Mouse (Mus musculus): ENCODE measurements around the gene Carns1. TPM values are rescaled to one million over a fixed set of nuclear protein-coding genes. Genes with fewer than 3 reads are reported as not detected.
A peak's percentile ranks its signal among the peaks of the same experiment; 100 is the strongest.

Carns1 gene
- polyA plus RNA-seq (2014; fragmentation: Nextera tagmentation; extraction: Ambion mirVana): 2.9 and 3.8 TPM in 2 replicates

DNA sequence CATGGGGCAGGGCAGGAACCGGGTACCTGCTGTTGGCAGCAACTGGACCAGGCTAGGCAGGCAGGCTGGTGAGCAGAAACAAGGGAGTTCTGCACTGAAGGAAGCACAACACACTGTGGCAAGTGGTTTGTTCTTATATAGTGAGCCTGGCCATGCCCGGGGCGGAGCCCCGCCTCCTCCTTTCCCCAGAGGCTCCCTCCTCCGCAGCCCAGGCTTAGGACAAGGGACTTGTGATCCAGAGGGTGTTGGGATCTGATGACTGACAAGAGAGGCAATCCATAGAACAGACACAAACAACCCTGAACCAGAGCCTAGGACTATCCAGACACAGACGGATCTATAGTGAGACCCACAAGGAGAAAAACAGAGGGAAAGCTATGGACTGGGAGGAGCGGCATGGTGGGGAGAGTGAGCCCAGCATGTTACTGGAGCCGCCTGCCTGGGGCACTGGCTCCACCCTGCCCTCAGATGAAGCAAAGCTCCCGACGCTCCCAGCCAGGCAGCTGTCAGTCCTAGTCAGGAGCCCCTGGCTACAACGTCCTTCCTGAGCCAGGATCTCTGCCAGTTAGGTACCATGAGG, at the start of gene Carns1:
Gene Carns1, minus strand, starts transcription at position 112 of the 580 bp plus-strand sequence.
- H3K4me3 ChIP-seq (ENCODE audit: low read depth, low read length): 0 out of 2 replicates have a peak within 1 kb of the TSS, but pooled peaks have one; percentile 2
- no peaks in the 10 kb centered on the region for H3K9me3 ChIP-seq (ENCODE audit: control insufficient read depth, low read length)
- H3K4me1 ChIP-seq (ENCODE audit: control insufficient read depth, insufficient read depth, low read length): peaks cover 5% of the 10 kb centered on the region; the same call in 1 of the 2 replicates
- no peak for ATAC-seq (ENCODE audit: insufficient read depth, low FRiP score, low TSS enrichment)
- peak within 1 kb of the TSS; percentile 22 for H3K4me2 ChIP-seq (ENCODE audit: low read depth)
- peak; percentile 44 for DNase-seq (ENCODE audit: low spot score)
- 3% methylated on average over 11 of the region's 11 CpGs for WGBS
- H3K27ac ChIP-seq (ENCODE audit: low read depth, low read length): no peak within 1 kb of the TSS
- H3K27me3 ChIP-seq (ENCODE audit: control insufficient read depth, insufficient read depth, low read length): no peaks in the 10 kb centered on the region
- H3K36me3 ChIP-seq (ENCODE audit: control insufficient read depth, insufficient read depth, low read length): no peaks in the 10 kb centered on the region
- H3K9ac ChIP-seq (ENCODE audit: low read length): peak within 1 kb of the TSS; percentile 12

DNA sequence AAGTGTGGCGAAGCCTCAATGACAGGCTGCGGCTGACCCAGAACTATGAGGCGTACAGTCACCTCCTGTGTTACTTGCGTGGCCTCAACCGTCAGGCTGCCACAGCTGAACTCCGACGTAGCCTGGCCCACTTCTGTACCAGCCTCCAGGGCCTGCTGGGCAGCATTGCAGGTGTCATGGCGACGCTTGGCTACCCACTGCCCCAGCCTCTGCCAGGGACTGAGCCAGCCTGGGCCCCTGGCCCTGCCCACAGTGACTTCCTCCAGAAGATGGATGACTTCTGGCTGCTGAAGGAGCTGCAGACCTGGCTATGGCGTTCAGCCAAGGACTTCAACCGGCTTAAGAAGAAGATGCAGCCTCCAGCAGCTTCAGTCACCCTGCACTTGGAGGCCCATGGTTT, 46.9 kb upstream of the Carns1 start:
- H3K27ac ChIP-seq (ENCODE audit: low read depth, low read length): no peak overlapping the region
- no peak overlapping the region for H3K4me2 ChIP-seq (ENCODE audit: low read depth)
- H3K4me1 ChIP-seq (ENCODE audit: control insufficient read depth, insufficient read depth, low read length): no peaks in the 10 kb centered on the region
- ATAC-seq (ENCODE audit: insufficient read depth, low FRiP score, low TSS enrichment) (no peak), DNase-seq (ENCODE audit: low spot score) (no peak)
- no peak overlapping the region for H3K4me3 ChIP-seq (ENCODE audit: low read depth, low read length)
- no peak overlapping the region for H3K9ac ChIP-seq (ENCODE audit: low read length)
- 83% methylated on average over 11 of the region's 11 CpGs for WGBS
- peaks cover 1% of the 10 kb centered on the region for H3K27me3 ChIP-seq (ENCODE audit: control insufficient read depth, insufficient read depth, low read length)
- no peaks in the 10 kb centered on the region for H3K36me3 ChIP-seq (ENCODE audit: control insufficient read depth, insufficient read depth, low read length)
- no peaks in the 10 kb centered on the region for H3K9me3 ChIP-seq (ENCODE audit: control insufficient read depth, low read length)

DNA sequence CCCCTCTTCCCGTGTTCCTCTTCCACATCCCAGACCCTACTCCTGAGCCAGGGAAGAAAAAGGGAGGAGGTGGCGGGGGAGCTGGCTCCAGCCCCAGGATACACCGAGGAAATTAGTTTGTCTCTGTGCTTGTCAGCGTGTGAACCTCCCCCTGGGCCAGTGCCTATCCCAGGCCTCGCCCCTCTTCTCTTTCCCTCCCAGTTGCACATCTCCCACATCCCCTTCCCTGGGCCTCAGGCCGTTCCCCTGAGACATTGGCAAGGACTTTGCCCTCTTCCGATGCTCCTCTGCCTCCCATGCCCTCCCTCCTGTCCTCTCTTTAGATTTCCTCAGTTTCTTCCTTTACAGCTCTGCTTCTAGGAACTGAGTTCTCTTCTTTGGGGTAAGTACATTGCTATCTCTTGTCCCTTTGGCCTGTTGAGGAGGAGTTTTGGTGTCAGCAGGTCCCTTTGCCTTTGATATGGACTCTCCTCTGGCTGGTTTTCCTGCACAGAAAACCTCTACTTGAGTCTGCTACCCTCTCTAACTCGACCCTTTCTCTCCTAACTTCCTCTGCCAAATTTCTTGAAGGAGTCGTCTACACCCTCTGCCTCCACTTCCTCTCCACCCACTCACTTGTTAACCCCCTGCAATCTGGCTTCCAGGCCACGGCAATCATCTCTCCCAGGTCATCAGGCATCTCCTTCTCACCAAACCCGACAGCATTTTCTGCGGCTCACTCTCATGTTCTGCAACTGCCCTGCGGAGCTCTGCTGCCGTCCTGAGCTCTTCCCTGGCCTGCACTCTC, 45.9 kb upstream of the Carns1 start:
- peaks cover 10% of the 10 kb centered on the region for H3K27me3 ChIP-seq (ENCODE audit: control insufficient read depth, insufficient read depth, low read length)
- ATAC-seq (ENCODE audit: insufficient read depth, low FRiP score, low TSS enrichment) (no peak), DNase-seq (ENCODE audit: low spot score) (no peak)
- no peaks in the 10 kb centered on the region for H3K4me1 ChIP-seq (ENCODE audit: control insufficient read depth, insufficient read depth, low read length)
- H3K4me3 ChIP-seq (ENCODE audit: low read depth, low read length): no peak overlapping the region
- no peaks in the 10 kb centered on the region for H3K9me3 ChIP-seq (ENCODE audit: control insufficient read depth, low read length)
- no peak overlapping the region for H3K27ac ChIP-seq (ENCODE audit: low read depth, low read length)
- WGBS: 42% methylated on average over 14 of the region's 14 CpGs
- H3K9ac ChIP-seq (ENCODE audit: low read length): no peak overlapping the region
- H3K4me2 ChIP-seq (ENCODE audit: low read depth): no peak overlapping the region
- no peaks in the 10 kb centered on the region for H3K36me3 ChIP-seq (ENCODE audit: control insufficient read depth, insufficient read depth, low read length)

DNA sequence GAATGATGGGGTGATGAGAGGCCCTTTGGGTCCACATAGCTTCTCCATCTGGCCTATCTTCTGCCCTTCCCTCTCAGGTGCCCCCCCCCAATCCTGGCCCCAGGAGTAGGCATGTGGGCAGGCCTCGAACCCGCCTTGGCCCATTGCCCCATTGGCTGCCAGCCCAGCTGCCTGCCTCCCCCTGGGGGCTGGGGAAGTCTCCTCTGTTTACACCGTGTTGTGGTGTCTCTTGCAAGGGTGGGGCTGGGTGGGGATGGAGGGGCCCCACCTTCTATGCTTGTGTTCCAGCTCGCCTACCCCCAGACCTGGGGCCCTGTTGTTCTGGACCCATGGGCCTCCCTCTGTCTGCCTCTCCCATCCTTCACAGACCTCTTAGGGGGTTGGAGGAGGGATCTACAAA, 45.1 kb upstream of the Carns1 start:
- 0 out of 2 replicates have a peak, but pooled peaks cover 2% of the 10 kb centered on the region for H3K4me1 ChIP-seq (ENCODE audit: control insufficient read depth, insufficient read depth, low read length)
- peaks cover 16% of the 10 kb centered on the region for H3K27me3 ChIP-seq (ENCODE audit: control insufficient read depth, insufficient read depth, low read length)
- no peaks in the 10 kb centered on the region for H3K36me3 ChIP-seq (ENCODE audit: control insufficient read depth, insufficient read depth, low read length)
- ATAC-seq (ENCODE audit: insufficient read depth, low FRiP score, low TSS enrichment) (no peak), DNase-seq (ENCODE audit: low spot score) (no peak)
- H3K4me3 ChIP-seq (ENCODE audit: low read depth, low read length): no peak overlapping the region
- H3K4me2 ChIP-seq (ENCODE audit: low read depth): no peak overlapping the region
- H3K9ac ChIP-seq (ENCODE audit: low read length): no peak overlapping the region
- WGBS: 64% methylated on average over 4 of the region's 4 CpGs
- no peaks in the 10 kb centered on the region for H3K9me3 ChIP-seq (ENCODE audit: control insufficient read depth, low read length)
- H3K27ac ChIP-seq (ENCODE audit: low read depth, low read length): no peak overlapping the region

DNA sequence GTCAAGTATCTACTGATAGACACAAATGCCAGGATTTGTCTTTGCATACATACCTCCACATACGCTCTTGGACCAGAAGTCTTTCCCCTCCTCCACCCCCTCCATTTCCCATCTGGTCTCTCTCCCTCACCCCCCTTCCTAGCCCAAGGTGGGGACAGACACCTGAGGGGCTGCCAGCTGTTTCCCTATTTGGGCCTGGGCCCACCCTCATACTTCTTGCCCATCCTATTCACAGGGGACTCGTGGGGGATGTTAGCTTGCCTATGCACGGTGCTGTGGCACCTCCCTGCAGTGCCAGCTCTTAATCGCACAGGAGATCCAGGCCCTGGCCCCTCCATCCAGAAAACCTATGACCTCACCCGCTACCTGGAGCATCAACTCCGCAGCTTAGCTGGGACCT, 44.7 kb upstream of the Carns1 start:
- no peaks in the 10 kb centered on the region for H3K9me3 ChIP-seq (ENCODE audit: control insufficient read depth, low read length)
- H3K4me3 ChIP-seq (ENCODE audit: low read depth, low read length): no peak overlapping the region
- WGBS: 87% methylated on average over 6 of the region's 6 CpGs
- peaks cover 21% of the 10 kb centered on the region for H3K27me3 ChIP-seq (ENCODE audit: control insufficient read depth, insufficient read depth, low read length)
- ATAC-seq (ENCODE audit: insufficient read depth, low FRiP score, low TSS enrichment) (no peak), DNase-seq (ENCODE audit: low spot score) (no peak)
- H3K36me3 ChIP-seq (ENCODE audit: control insufficient read depth, insufficient read depth, low read length): no peaks in the 10 kb centered on the region
- H3K9ac ChIP-seq (ENCODE audit: low read length): no peak overlapping the region
- H3K4me2 ChIP-seq (ENCODE audit: low read depth): no peak overlapping the region
- peaks cover 3% of the 10 kb centered on the region; the same call in 1 of the 2 replicates for H3K4me1 ChIP-seq (ENCODE audit: control insufficient read depth, insufficient read depth, low read length)
- H3K27ac ChIP-seq (ENCODE audit: low read depth, low read length): no peak overlapping the region

DNA sequence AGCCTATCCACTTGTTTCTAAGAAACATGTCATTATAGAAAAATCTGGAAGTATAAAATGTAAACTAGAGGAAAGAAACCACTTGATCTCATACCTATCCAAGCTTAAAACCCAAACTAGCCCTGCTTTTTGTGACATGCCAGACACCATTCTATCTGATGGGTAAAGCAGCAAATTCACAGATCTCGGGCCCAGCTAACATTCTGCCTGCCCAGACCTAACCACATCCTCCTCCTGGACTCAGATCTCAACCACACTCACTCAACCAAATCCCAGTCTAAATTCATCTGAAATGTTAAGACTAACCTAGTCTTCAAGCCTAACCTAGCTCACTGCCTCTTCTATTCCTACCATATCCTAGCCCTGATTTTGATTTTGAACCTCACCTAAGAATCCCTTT, 43.5 kb upstream of the Carns1 start:
- ATAC-seq (ENCODE audit: insufficient read depth, low FRiP score, low TSS enrichment) (no peak), DNase-seq (ENCODE audit: low spot score) (no peak)
- 79% methylated on average over 1 of the region's 1 CpGs for WGBS
- Histone ChIP-seq H3K4me1 (ENCODE audit: control insufficient read depth, insufficient read depth, low read length) (peaks cover 8% of the 10 kb centered on the region), H3K9me3 (ENCODE audit: control insufficient read depth, low read length) (no peaks in the 10 kb centered on the region), H3K36me3 (ENCODE audit: control insufficient read depth, insufficient read depth, low read length) (no peaks in the 10 kb centered on the region), H3K4me3 (ENCODE audit: low read depth, low read length) (no peak overlapping the region), H3K27me3 (ENCODE audit: control insufficient read depth, insufficient read depth, low read length) (peaks cover 32% of the 10 kb centered on the region), H3K4me2 (ENCODE audit: low read depth) (no peak overlapping the region), H3K9ac (ENCODE audit: low read length) (no peak overlapping the region), H3K27ac (ENCODE audit: low read depth, low read length) (no peak overlapping the region)

DNA sequence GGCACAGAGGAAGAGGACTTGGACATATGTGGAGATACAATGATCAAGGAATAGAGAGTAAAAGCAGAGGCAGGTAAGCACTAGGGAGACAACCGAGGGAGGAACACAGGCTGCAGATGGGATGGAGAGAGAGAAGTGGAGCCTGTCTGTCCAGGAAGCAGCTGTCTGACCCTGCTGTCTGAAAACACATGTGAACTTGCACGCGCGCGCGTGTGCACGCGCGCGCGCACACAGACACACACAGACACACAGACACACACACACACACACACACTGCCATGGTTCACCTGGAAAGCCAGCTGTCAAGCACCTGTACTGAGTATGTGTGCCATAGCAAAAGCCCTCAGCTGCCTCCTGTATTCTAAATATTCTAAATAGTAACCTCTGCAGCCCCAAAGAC, 43.0 kb upstream of the Carns1 start:
- H3K4me2 ChIP-seq (ENCODE audit: low read depth): no peak overlapping the region
- H3K4me1 ChIP-seq (ENCODE audit: control insufficient read depth, insufficient read depth, low read length): peaks cover 8% of the 10 kb centered on the region
- H3K4me3 ChIP-seq (ENCODE audit: low read depth, low read length): no peak overlapping the region
- ATAC-seq (ENCODE audit: insufficient read depth, low FRiP score, low TSS enrichment) (no peak), DNase-seq (ENCODE audit: low spot score) (no peak)
- H3K9ac ChIP-seq (ENCODE audit: low read length): no peak overlapping the region
- H3K9me3 ChIP-seq (ENCODE audit: control insufficient read depth, low read length): no peaks in the 10 kb centered on the region
- H3K36me3 ChIP-seq (ENCODE audit: control insufficient read depth, insufficient read depth, low read length): no peaks in the 10 kb centered on the region
- H3K27me3 ChIP-seq (ENCODE audit: control insufficient read depth, insufficient read depth, low read length): peaks cover 37% of the 10 kb centered on the region
- no peak overlapping the region for H3K27ac ChIP-seq (ENCODE audit: low read depth, low read length)
- WGBS: 88% methylated on average over 11 of the region's 11 CpGs

DNA sequence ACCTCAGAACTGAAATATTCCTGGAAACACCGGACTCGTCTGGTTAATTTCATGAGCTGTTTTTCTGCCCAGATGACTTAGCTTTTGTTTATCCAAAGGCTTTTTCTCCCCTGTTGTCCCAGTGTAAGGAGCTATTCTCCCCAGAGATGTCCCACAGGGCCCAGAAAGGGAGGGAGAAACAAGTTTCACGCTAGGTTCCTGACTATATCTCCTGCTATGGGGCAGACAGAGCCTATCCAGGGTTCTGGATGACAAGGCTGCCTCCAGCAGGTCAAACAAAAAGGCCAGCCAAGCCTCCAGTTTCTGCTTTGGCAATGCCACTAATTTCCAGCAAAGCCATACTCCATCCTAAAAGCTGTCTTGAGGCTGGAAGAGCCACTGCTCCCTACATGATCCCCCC, 42.6 kb upstream of the Carns1 start:
- H3K4me1 ChIP-seq (ENCODE audit: control insufficient read depth, insufficient read depth, low read length): peaks cover 8% of the 10 kb centered on the region
- H3K4me2 ChIP-seq (ENCODE audit: low read depth): no peak overlapping the region
- H3K9ac ChIP-seq (ENCODE audit: low read length): no peak overlapping the region
- no peaks in the 10 kb centered on the region for H3K9me3 ChIP-seq (ENCODE audit: control insufficient read depth, low read length)
- peaks cover 41% of the 10 kb centered on the region for H3K27me3 ChIP-seq (ENCODE audit: control insufficient read depth, insufficient read depth, low read length)
- ATAC-seq (ENCODE audit: insufficient read depth, low FRiP score, low TSS enrichment): no peak
- WGBS: 69% methylated on average over 3 of the region's 3 CpGs
- H3K4me3 ChIP-seq (ENCODE audit: low read depth, low read length): no peak overlapping the region
- no peaks in the 10 kb centered on the region for H3K36me3 ChIP-seq (ENCODE audit: control insufficient read depth, insufficient read depth, low read length)
- H3K27ac ChIP-seq (ENCODE audit: low read depth, low read length): no peak overlapping the region
- no peak for DNase-seq (ENCODE audit: low spot score)

DNA sequence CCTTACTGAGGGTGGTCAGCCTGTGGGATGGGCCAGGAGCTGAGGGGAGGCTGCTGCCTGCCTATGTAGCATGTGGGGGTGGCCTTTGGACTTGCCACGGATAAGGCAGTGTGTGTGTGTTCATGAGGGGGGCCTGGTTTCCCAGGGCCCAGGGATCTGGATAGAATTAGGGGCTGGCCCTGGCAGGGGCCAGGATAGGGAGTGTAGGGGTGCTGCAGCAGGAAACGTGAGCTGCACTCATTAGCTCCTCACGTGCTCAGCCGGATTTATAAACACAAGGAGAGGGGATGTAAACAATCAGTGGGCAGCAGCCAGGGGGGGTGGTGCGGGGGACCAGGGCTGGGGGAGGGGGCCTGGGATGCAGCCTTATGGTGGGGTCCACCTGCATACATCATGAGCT, 41.9 kb upstream of the Carns1 start:
- Histone ChIP-seq H3K9me3 (ENCODE audit: control insufficient read depth, low read length) (no peaks in the 10 kb centered on the region), H3K36me3 (ENCODE audit: control insufficient read depth, insufficient read depth, low read length) (no peaks in the 10 kb centered on the region), H3K4me2 (ENCODE audit: low read depth) (no peak overlapping the region), H3K4me1 (ENCODE audit: control insufficient read depth, insufficient read depth, low read length) (peaks cover 8% of the 10 kb centered on the region), H3K27ac (ENCODE audit: low read depth, low read length) (no peak overlapping the region), H3K9ac (ENCODE audit: low read length) (no peak overlapping the region), H3K4me3 (ENCODE audit: low read depth, low read length) (no peak overlapping the region), H3K27me3 (ENCODE audit: control insufficient read depth, insufficient read depth, low read length) (peaks cover 46% of the 10 kb centered on the region)
- no peak for DNase-seq (ENCODE audit: low spot score)
- 9% methylated on average over 5 of the region's 5 CpGs for WGBS
- ATAC-seq (ENCODE audit: insufficient read depth, low FRiP score, low TSS enrichment): no peak
